Mouse (Mus musculus) hindbrain, embryonic 15.5 days (tissue): Measurements from ENCODE around the gene Usp20. TPM values are rescaled to one million over a fixed set of nuclear protein-coding genes. Genes with fewer than 3 reads are reported as not detected.

ENCODE experiments used
- ATAC-seq: fragments of 200-750 bp; cut with Nextera tagmentation; 2 replicates; pipeline ENCODE4 v1.8.0; 2017; ENCODE audit warnings: low read depth, moderate number of reproducible peaks, moderate TSS enrichment; ENCODE audit not compliant: low FRiP score
- H3K27ac ChIP-seq: fragments of 300-500 bp; sonication (generic); replicated peaks from 2 replicates; pipeline ENCODE4 v1.5.1; 2015; ENCODE audit warnings: mild to moderate bottlenecking, inconsistent platforms
- H3K27me3 ChIP-seq: fragments of 300-500 bp; sonication (generic); 2 replicates; pipeline ENCODE4 v1.6.1; 2015; ENCODE audit warnings: control low read depth, inconsistent platforms
- H3K36me3 ChIP-seq: fragments of 300-500 bp; sonication (generic); 2 replicates; pipeline ENCODE4 v1.6.1; 2015; ENCODE audit warnings: control low read depth, inconsistent platforms
- H3K4me1 ChIP-seq: fragments of 300-500 bp; sonication (generic); replicated peaks from 2 replicates; pipeline ENCODE4 v1.6.1; 2015; ENCODE audit warnings: control low read depth, inconsistent platforms
- H3K4me2 ChIP-seq: fragments of 300-500 bp; sonication (generic); 2 replicates; pipeline ENCODE4 v1.6.1; 2015; ENCODE audit warnings: moderate library complexity, mild to moderate bottlenecking, inconsistent platforms
- H3K4me3 ChIP-seq: fragments of 300-500 bp; sonication (generic); 2 replicates; pipeline ENCODE4 v1.5.1; 2015; ENCODE audit warnings: mild to moderate bottlenecking, inconsistent platforms
- H3K9ac ChIP-seq: fragments of 300-500 bp; sonication (generic); 2 replicates; pipeline ENCODE4 v1.6.1; 2015; ENCODE audit warnings: inconsistent platforms
- H3K9me3 ChIP-seq: fragments of 300-500 bp; sonication (generic); 2 replicates; pipeline ENCODE4 v1.6.1; 2016; ENCODE audit warnings: control low read depth, inconsistent platforms
- WGBS: fragments of 180-500 bp; shearing (Covaris S2); methylation state at CpG from one replicate; pipeline ENCODE4 v1.1.7; 2015; 5-methylcytosine and 5-hydroxymethylcytosine counted together
- polyA plus RNA-seq: library from polyadenylated mRNA; unstranded; fragments of >200 nt; fragmentation: Nextera tagmentation; extraction: Ambion mirVana; gene quantifications from 2 replicates; pipeline ENCODE4 v1.2.1, GENCODE M21; 2015

The Usp20 gene
- polyA plus RNA-seq, 1 experiment from 2014 or later = 50.5 TPM

- H3K9ac ChIP-seq = no peak overlapping the region
- H3K4me2 ChIP-seq = no peak overlapping the region
- no peaks in the 10 kb centered on the region for H3K27me3 ChIP-seq
- no peaks in the 10 kb centered on the region for H3K9me3 ChIP-seq
- no peak overlapping the region for H3K4me3 ChIP-seq
- peaks cover 34% of the 10 kb centered on the region for H3K4me1 ChIP-seq
- 87% methylated on average over 4 of the region's 4 CpGs for WGBS
- H3K27ac ChIP-seq = no peak overlapping the region
- H3K36me3 ChIP-seq = peaks cover 64% of the 10 kb centered on the region
- ATAC-seq = no peak
Observed at GRCm38 (mm10) chr2:30957511-30957910, 24.6 kb upstream of the Usp20 start.

DNA sequence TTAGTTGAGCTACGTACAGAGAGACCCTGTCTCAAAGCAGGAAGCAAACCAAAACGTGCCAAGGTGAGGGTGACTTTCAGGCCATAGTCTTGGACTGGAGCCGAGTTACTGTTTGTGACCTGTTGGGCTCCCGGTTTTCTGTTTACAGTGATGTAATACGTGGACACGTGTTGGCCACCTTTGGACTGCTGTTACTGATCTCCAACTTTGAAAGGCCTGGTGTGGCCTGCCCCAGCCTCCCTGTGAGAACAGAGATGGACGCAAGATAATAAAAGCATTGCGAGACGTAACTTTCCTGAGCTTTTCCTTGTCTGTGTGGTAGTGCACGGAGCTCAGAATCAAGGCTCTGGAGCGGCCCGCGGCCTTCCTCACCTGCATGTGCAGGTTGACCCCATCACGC is 23.4 kb upstream of the Usp20 start:
- Histone ChIP-seq H3K9ac (no peak overlapping the region), H3K27me3 (no peaks in the 10 kb centered on the region), H3K4me2 (no peak overlapping the region), H3K27ac (no peak overlapping the region), H3K9me3 (no peaks in the 10 kb centered on the region), H3K4me1 (peaks cover 28% of the 10 kb centered on the region), H3K4me3 (no peak overlapping the region), H3K36me3 (peaks cover 76% of the 10 kb centered on the region)
- WGBS = 93% methylated on average over 14 of the region's 14 CpGs
- ATAC-seq = no peak

DNA sequence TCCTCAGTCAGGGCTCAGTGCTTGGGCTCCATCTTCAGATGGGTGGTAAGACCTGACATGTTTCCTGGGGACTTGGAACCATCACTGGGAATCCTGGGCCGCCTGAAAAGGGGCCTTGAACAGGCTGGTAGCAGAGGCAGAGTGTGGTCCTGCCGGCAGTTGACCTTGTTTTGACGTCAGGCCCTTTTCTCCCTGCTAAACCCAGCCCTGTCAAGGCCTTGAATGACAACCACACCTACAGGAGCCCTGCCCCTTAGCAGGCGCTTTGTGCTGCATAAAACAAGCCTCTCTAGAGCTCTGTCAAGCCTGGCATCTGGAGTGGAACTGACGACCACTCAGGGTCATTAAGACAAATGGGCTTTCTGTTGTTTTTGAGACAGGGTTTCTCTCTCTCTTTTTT is 22.2 kb upstream of the Usp20 start:
- Histone ChIP-seq H3K4me1 (peaks cover 17% of the 10 kb centered on the region), H3K27ac (no peak overlapping the region), H3K4me2 (no peak overlapping the region), H3K4me3 (no peak overlapping the region), H3K9ac (no peak overlapping the region), H3K36me3 (peaks cover 84% of the 10 kb centered on the region), H3K27me3 (no peaks in the 10 kb centered on the region), H3K9me3 (no peaks in the 10 kb centered on the region)
- 43% methylated on average over 5 of the region's 5 CpGs for WGBS
- no peak for ATAC-seq

DNA sequence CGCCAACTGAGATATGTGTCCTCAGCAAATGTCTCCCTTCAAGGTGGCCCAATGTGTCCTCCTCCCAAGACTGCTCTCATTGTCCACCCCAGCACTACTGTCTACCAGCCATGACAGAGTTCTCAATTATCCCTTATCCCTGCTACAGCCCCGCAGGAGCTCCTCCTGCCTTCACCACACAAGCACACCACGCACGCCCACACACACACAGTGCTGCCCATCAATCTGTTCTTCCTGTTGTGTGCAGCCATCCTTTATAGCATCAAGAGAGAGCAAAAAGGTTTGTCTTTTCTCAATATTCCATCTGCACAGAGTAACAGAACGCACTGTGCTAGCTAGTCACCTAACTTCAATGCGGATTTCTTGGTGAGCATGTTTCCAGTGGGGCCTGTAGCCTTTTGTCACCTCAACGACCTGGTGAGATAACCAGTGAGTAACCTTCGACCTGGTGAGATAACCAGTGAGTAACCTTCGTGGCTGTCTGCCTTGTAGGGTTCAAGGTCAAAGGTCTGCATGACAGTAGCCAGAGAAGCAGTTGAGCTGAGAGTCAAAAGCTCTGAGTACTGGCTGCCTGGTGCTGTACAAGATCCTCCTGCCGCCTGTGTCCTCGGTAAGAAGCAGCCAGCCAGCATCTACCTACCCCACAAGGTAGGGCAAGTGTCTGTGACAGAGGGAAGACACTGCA is 19.4 kb upstream of the Usp20 start:
- no peak overlapping the region for H3K27ac ChIP-seq
- H3K9ac ChIP-seq = no peak overlapping the region
- H3K27me3 ChIP-seq = no peaks in the 10 kb centered on the region
- H3K4me3 ChIP-seq = no peak overlapping the region
- H3K4me2 ChIP-seq = no peak overlapping the region
- no peaks in the 10 kb centered on the region for H3K9me3 ChIP-seq
- WGBS = 92% methylated on average over 11 of the region's 11 CpGs
- H3K4me1 ChIP-seq = peaks cover 22% of the 10 kb centered on the region
- no peak for ATAC-seq
- peaks cover 67% of the 10 kb centered on the region for H3K36me3 ChIP-seq

DNA sequence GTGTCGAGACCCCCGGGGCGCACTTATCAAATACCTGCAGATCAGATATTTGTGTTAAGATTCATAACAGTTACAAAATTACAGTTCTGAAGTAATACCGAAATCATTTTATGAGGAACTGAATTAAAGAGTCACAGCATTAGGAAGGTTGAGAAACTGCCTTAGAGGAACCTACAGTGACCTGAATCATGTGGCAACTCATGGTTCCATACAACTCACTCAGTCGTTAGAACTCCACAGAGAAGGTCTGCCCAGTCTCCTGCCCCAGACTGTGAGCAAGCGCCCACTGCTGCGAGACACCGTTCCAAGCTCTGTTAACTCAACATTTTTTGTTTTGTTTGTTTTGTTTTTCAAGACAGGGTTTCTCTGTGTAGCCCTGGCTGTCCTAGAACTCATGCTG is 16.5 kb upstream of the Usp20 start:
- Histone ChIP-seq H3K9ac (no peak overlapping the region), H3K4me2 (peak overlapping the region; percentile 73; the same call in 1 of the 2 replicates), H3K27me3 (no peaks in the 10 kb centered on the region), H3K27ac (no peak overlapping the region), H3K4me3 (no peak overlapping the region), H3K9me3 (no peaks in the 10 kb centered on the region), H3K36me3 (peaks cover 43% of the 10 kb centered on the region), H3K4me1 (peaks cover 22% of the 10 kb centered on the region)
- 93% methylated on average over 8 of the region's 8 CpGs for WGBS
- no peak for ATAC-seq

DNA sequence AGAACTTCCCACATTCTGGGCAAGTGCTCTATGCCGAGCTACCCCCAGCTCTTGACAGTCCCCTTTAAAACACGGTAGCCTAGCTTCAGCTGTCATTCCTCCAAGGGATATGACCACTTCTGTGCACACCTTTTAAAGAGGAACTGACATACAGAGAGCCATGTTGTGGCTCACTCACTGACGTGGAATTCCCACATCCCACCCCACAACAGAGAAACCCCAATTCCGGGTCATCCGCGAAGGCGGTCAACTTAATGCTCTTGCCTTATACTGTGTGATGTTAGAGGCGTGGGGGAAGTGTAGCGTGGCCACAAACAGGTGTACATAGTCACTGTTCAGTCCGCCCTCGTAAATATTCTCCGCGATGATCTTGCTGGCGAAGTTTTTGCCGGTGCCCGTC is 15.3 kb upstream of the Usp20 start:
- no peaks in the 10 kb centered on the region for H3K9me3 ChIP-seq
- H3K27ac ChIP-seq = no peak overlapping the region
- H3K4me2 ChIP-seq = peak overlapping the region; percentile 73
- WGBS = 26% methylated on average over 16 of the region's 16 CpGs
- peak overlapping the region; percentile 96 for H3K4me3 ChIP-seq
- peaks cover 22% of the 10 kb centered on the region for H3K4me1 ChIP-seq
- peak overlapping the region; percentile 96 for H3K9ac ChIP-seq
- peaks cover 32% of the 10 kb centered on the region for H3K36me3 ChIP-seq
- no peaks in the 10 kb centered on the region for H3K27me3 ChIP-seq
- ATAC-seq = no peak

DNA sequence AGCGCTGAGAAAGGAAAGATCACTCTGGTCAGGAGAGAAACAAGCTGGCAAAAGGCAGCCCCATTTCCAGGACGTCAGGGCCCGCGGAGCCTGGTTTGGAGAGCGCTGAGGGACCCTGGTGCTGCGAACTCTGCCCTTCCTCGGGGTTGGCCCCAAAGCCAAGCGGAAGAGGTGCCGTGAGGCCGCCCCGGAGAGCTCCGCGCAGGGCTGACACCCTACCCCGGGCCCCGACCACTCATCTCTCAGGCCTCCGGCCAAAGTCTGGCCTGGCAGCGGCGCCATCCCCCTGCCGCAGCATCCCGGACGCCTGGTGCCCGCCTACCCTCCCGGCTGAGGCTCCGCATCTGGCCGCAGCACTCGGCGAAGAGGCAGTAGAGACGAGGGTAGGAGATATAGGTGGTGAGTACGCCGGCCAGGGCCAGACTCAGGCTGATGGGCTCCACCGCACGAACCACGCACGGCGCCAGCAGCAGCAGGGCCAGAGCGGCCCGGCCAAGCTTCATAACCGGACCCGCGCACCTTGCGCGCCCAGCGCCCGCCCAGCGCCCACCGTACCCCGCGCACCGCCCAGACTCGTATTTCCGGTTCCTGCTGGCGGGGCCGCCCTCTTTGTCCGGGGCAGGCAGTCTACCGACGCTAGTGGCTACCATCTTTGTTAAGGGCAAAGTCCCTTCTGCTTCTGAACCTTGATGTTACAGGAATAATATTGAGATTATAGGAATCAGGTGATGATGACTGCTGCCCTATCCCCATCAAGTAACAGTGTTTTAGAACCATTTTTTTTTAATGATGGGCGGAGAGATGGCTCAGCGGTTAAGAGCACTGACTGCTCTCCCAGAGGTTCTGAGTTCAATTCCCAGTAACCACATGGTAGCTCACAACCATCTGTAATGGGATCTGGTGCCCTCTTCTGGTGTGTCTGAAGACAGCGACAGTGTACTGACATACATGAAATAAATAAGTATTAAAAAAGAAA is 14.4 kb upstream of the Usp20 start, which contains the start of gene Tor1a:
Gene Tor1a, minus strand, starts transcription at position 582 of the 976 bp plus-strand sequence.
- H3K4me2 ChIP-seq = peak within 1 kb of the TSS; percentile 73
- WGBS = 2% methylated on average over 58 of the region's 59 CpGs
- H3K4me1 ChIP-seq = peaks cover 22% of the 10 kb centered on the region
- H3K9ac ChIP-seq = peak within 1 kb of the TSS; percentile 96
- peak; percentile 97 for ATAC-seq
- H3K9me3 ChIP-seq = no peaks in the 10 kb centered on the region
- H3K27ac ChIP-seq = peak within 1 kb of the TSS; percentile 80
- peaks cover 29% of the 10 kb centered on the region for H3K36me3 ChIP-seq
- H3K27me3 ChIP-seq = no peaks in the 10 kb centered on the region
- H3K4me3 ChIP-seq = peak within 1 kb of the TSS; percentile 96

GRCm38 (mm10) chr2:30983024-30983423 is 945 bp downstream of the Usp20 start:
- WGBS = 37% methylated on average over 7 of the region's 7 CpGs
- ATAC-seq = no peak
- Histone ChIP-seq H3K9me3 (no peaks in the 10 kb centered on the region), H3K27me3 (no peaks in the 10 kb centered on the region), H3K27ac (no peak overlapping the region), H3K9ac (peak overlapping the region; percentile 57), H3K4me3 (peak overlapping the region; percentile 55), H3K4me2 (peak overlapping the region; percentile 85), H3K4me1 (peaks cover 33% of the 10 kb centered on the region), H3K36me3 (peaks cover 18% of the 10 kb centered on the region)

DNA sequence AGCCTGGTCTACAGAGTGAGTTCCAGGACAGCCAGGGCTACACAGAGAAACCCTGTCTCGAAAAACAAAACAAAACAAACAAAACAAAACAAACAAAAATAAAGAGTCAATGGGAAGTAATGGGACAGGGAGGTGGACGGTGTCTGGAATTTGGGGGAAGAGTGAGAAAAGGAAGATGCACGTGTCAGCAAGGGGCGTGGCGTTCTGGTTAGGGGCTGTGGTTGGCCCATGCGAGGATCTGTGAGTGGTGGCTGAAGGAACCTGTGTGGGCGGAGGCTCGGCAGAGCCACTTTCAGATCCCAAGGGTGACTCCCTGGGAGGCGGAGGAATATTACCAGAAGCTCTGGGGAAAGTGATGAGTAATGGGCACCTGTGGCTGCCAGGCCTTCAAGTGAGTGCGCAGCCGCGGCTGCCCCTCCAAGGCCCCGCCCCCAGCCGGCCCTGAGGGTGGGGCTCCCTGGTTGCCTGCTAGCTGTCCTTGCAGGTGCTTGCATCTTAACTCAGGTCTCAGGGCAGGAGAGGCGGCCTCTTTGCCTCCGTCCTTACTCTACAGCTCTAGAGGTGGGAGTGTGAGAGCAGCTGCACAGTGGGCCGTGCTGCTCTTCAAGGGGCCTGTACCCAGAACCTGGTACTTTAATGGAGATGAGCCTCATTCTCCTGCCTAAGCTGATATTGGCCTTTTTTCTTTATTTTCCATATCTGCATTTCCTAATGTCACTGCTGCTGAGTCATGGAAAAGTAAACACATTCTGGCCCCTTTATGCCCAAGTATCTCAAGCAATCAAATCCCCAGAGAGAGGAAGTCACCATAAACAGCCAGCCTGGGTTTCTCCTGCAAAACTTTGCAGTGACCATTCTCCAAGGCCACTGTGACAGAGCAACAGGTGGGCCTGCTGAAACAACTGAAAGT is 3.3 kb downstream of the Usp20 start:
- Histone ChIP-seq H3K27ac (no peak overlapping the region), H3K4me3 (no peak overlapping the region), H3K4me2 (0 out of 2 replicates have a peak overlapping the region, but pooled peaks have one; percentile 0), H3K9ac (no peak overlapping the region), H3K36me3 (no peaks in the 10 kb centered on the region), H3K27me3 (no peaks in the 10 kb centered on the region), H3K4me1 (peaks cover 31% of the 10 kb centered on the region), H3K9me3 (no peaks in the 10 kb centered on the region)
- ATAC-seq = no peak
- 31% methylated on average over 17 of the region's 17 CpGs for WGBS

DNA sequence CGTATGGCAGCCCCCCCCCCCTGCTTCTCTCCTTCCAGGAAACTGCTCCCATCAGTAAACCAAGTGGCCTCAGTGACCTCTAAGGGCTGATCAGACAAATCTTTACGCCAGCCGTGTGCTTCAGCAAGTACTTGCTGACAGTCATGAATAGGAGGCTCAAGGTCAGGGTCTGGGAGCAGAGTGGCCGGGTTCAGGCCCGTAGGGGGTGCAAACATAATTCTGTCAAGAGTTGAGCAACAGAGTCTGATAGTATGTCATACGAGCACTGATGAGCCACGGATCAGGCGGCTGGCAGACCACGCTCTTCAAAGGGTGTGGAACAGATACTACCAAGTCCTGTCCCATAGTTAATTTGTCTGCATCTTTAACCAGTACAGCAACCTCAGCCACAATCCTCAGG is 8.1 kb downstream of the Usp20 start:
- no peaks in the 10 kb centered on the region for H3K9me3 ChIP-seq
- no peaks in the 10 kb centered on the region for H3K36me3 ChIP-seq
- no peak overlapping the region for H3K9ac ChIP-seq
- H3K27me3 ChIP-seq = no peaks in the 10 kb centered on the region
- H3K4me3 ChIP-seq = no peak overlapping the region
- peaks cover 3% of the 10 kb centered on the region for H3K4me1 ChIP-seq
- WGBS = 92% methylated on average over 9 of the region's 9 CpGs
- H3K4me2 ChIP-seq = no peak overlapping the region
- ATAC-seq = no peak
- no peak overlapping the region for H3K27ac ChIP-seq

DNA sequence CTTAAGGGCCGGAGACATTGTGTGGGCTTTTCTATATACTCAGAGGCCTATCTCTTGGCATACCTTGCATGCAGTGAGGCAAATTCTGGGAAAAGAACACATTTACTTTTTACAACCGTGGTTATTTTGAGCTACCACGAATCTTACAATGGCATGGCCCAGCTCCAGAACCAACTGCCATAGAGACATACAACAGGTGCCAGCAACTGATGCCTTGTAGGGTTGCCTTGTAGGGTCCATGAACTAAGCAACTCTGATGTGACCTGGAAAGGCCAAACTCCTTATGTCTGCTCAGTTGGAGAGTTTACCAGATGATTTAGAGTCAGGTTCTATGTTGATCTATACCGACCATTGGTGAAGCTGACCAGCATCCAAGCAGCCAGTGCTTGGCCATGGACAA is 12.8 kb downstream of the Usp20 start:
- Histone ChIP-seq H3K4me3 (no peak overlapping the region), H3K27ac (no peak overlapping the region), H3K9ac (no peak overlapping the region), H3K36me3 (0 out of 2 replicates have a peak, but pooled peaks cover under 1% of the 10 kb centered on the region), H3K9me3 (no peaks in the 10 kb centered on the region), H3K27me3 (no peaks in the 10 kb centered on the region), H3K4me2 (no peak overlapping the region), H3K4me1 (no peaks in the 10 kb centered on the region)
- no peak for ATAC-seq
- WGBS = 94% methylated on average over 4 of the region's 4 CpGs
